In genomic region chr11:60178506-60178905, GRCm38 (mm10) we compare ENCODE assay signal across 9 mouse cellular contexts. TPM values are rescaled to one million over a fixed set of nuclear protein-coding genes. Genes with fewer than 3 reads are reported as not detected.
DNase-seq lines count a peak whose midpoint lies in the region.
"Had no signal": no experiment of that assay in that cellular context is flagged by ENCODE, and none has a peak within 500 bp of the region (broad histone marks: within the 10 kb centered on the region; RNA-seq: fewer than 3 reads in every experiment).

No protein-coding gene starts in this region.

- H3K9me3 ChIP-seq in hindbrain, embryonic 10.5 days: no peaks in the 10 kb centered on the region
- H3K9me3 ChIP-seq: megakaryocyte, embryonic 14.5 days had no signal

- no peak overlapping the region for H3K4me3 ChIP-seq in hindbrain, embryonic 10.5 days

- H3K27ac ChIP-seq in hindbrain, embryonic 10.5 days: peak overlapping the region; percentile 90

- peaks cover 20% of the 10 kb centered on the region; the same call in 1 of the 2 replicates for H3K36me3 ChIP-seq in hindbrain, embryonic 10.5 days

- peaks cover 10% of the 10 kb centered on the region; the same call in 1 of the 2 replicates for H3K27me3 ChIP-seq in hindbrain, embryonic 10.5 days (ENCODE audit: insufficient read depth, poor library complexity, severe bottlenecking)
- H3K27me3 ChIP-seq: megakaryocyte, embryonic 14.5 days had no signal

- peak; percentile 75 for DNase-seq in urinary bladder, postnatal 14 days (ENCODE audit: low spot score)
- no peak for DNase-seq in urinary bladder, postnatal 10 days (ENCODE audit: low spot score)
- no peak for DNase-seq in hindbrain, embryonic 10.5 days (ENCODE audit: low spot score)
- peak; percentile 83 to 89 for DNase-seq in lung, adult 18-20 months
- peak; percentile 49 for DNase-seq in testis, postnatal 14 days (ENCODE audit: low spot score)
- no peak for DNase-seq in yolk sac, embryonic 10.5 days (ENCODE audit: low spot score)
- no peak for DNase-seq in left cerebral cortex, postnatal 10 days (ENCODE audit: extremely low spot score in 1 of 2, low spot score in 2 of 2)
- DNase-seq in embryo, embryonic 11 days: no peak

- H3K4me1 ChIP-seq in hindbrain, embryonic 10.5 days (replicated peaks): peaks cover 99% of the 10 kb centered on the region

- intact Hi-C loops in left cerebral cortex, postnatal 10 days (cut with DNase I): loop anchor here (5.0 kb wide), 1 partner anchor 71 kb away; the partner anchor contains the start of gene Rai1

RNA-seq across cellular contexts. Expression of gene Srebf1, which starts 43.9 kb away (rescaled TPM):
- polyA plus RNA-seq in hindbrain, embryonic 10.5 days (2016; fragmentation: Nextera tagmentation; extraction: Ambion mirVana): 45.0 and 55.8 TPM in 2 replicates
- 10 to 100 TPM; 41.5 to 43.0 TPM for total RNA-seq in left cerebral cortex, postnatal 10 days (2021)

Comparison
In these comparisons a context has a peak if more than half of its experiments do, and no peak if none do; other contexts are left out.
1. DNase-seq: peak in urinary bladder, postnatal 14 days (single experiment), lung, adult 18-20 months (2 of 2) and testis, postnatal 14 days (single experiment); none in urinary bladder, postnatal 10 days (single experiment), hindbrain, embryonic 10.5 days (single experiment), yolk sac, embryonic 10.5 days (single experiment), left cerebral cortex, postnatal 10 days (0 of 2) and embryo, embryonic 11 days (single experiment).